Mouse (Mus musculus): Measurements from ENCODE around the gene Cep131. TPM values are rescaled to one million over a fixed set of nuclear protein-coding genes. Genes with fewer than 3 reads are reported as not detected.
A peak's percentile ranks its signal among the peaks of the same experiment; 100 is the strongest.

The Cep131 gene
- 41.3 and 43.6 TPM in 2 replicates for polyA plus RNA-seq (2016; fragmentation: Nextera tagmentation; extraction: Ambion mirVana)

GRCm38 (mm10) chr11:120086702-120087152 is at the start of gene Cep131:
Cep131 (minus strand) TSS chr11:120086827.
- Histone ChIP-seq H3K4me2 (replicated peaks) (peak within 1 kb of the TSS; percentile 93), H3K27ac (peak within 1 kb of the TSS; percentile 72), H3K27me3 (replicated peaks) (no peaks in the 10 kb centered on the region), H3K9me3 (no peaks in the 10 kb centered on the region), H3K9ac (peak within 1 kb of the TSS; percentile 99), H3K4me1 (peaks cover 17% of the 10 kb centered on the region), H3K36me3 (peaks cover 40% of the 10 kb centered on the region), H3K4me3 (peak within 1 kb of the TSS; percentile 95)
- ATAC-seq (ENCODE audit: low FRiP score, low read depth) = peak; percentile 98
- WGBS = under 1% methylated on average over 42 of the region's 42 CpGs

- H3K9me3 ChIP-seq = no peaks in the 10 kb centered on the region
- no peak overlapping the region for H3K9ac ChIP-seq
- 81% methylated on average over 8 of the region's 8 CpGs for WGBS
- H3K4me1 ChIP-seq = no peaks in the 10 kb centered on the region
- no peaks in the 10 kb centered on the region for H3K27me3 ChIP-seq (replicated peaks)
- H3K36me3 ChIP-seq = peaks cover 36% of the 10 kb centered on the region
- H3K27ac ChIP-seq = no peak overlapping the region
- H3K4me2 ChIP-seq (replicated peaks) = no peak overlapping the region
- no peak for ATAC-seq (ENCODE audit: low FRiP score, low read depth)
- no peak overlapping the region for H3K4me3 ChIP-seq
Measured at GRCm38 (mm10) chr11:120136195-120136594, 49.6 kb upstream of the Cep131 start.

- H3K4me3 ChIP-seq = no peak overlapping the region
- no peak overlapping the region for H3K9ac ChIP-seq
- no peak overlapping the region for H3K4me2 ChIP-seq (replicated peaks)
- H3K9me3 ChIP-seq = no peaks in the 10 kb centered on the region
- H3K27me3 ChIP-seq (replicated peaks) = no peaks in the 10 kb centered on the region
- 93% methylated on average over 9 of the region's 9 CpGs for whole genome bisulfite sequencing
- no peaks in the 10 kb centered on the region for H3K4me1 ChIP-seq
- H3K36me3 ChIP-seq = peaks cover 41% of the 10 kb centered on the region
- no peak overlapping the region for H3K27ac ChIP-seq
- ATAC-seq (ENCODE audit: low FRiP score, low read depth) = no peak
Measured at GRCm38 (mm10) chr11:120134847-120135530, 48.4 kb upstream of the Cep131 start.

- no peak overlapping the region for H3K4me3 ChIP-seq
- WGBS = 94% methylated on average over 5 of the region's 5 CpGs
- H3K4me2 ChIP-seq (replicated peaks) = no peak overlapping the region
- no peaks in the 10 kb centered on the region for H3K27me3 ChIP-seq (replicated peaks)
- H3K36me3 ChIP-seq = peaks cover 47% of the 10 kb centered on the region
- H3K9ac ChIP-seq = no peak overlapping the region
- no peak for ATAC-seq (ENCODE audit: low FRiP score, low read depth)
- H3K4me1 ChIP-seq = no peaks in the 10 kb centered on the region; the same call in 1 of the 2 replicates
- no peak overlapping the region for H3K27ac ChIP-seq
- no peaks in the 10 kb centered on the region for H3K9me3 ChIP-seq
Measured at GRCm38 (mm10) chr11:120134148-120134547, 47.5 kb upstream of the Cep131 start.

- Histone ChIP-seq H3K27me3 (replicated peaks) (no peaks in the 10 kb centered on the region), H3K9me3 (no peaks in the 10 kb centered on the region), H3K27ac (no peak overlapping the region), H3K36me3 (peaks cover 72% of the 10 kb centered on the region), H3K4me1 (no peaks in the 10 kb centered on the region; the same call in 1 of the 2 replicates), H3K4me2 (replicated peaks) (no peak overlapping the region), H3K9ac (no peak overlapping the region), H3K4me3 (no peak overlapping the region)
- 83% methylated on average over 7 of the region's 7 CpGs for WGBS
- no peak for ATAC-seq (ENCODE audit: low FRiP score, low read depth)
Measured at GRCm38 (mm10) chr11:120129281-120129680, 42.7 kb upstream of the Cep131 start.

GRCm38 (mm10) chr11:120126845-120127244 is 40.2 kb upstream of the Cep131 start:
- no peak overlapping the region for H3K4me2 ChIP-seq (replicated peaks)
- H3K27ac ChIP-seq = no peak overlapping the region
- no peaks in the 10 kb centered on the region for H3K27me3 ChIP-seq (replicated peaks)
- no peaks in the 10 kb centered on the region; the same call in 1 of the 2 replicates for H3K4me1 ChIP-seq
- no peaks in the 10 kb centered on the region for H3K9me3 ChIP-seq
- no peak for ATAC-seq (ENCODE audit: low FRiP score, low read depth)
- no peak overlapping the region for H3K4me3 ChIP-seq
- peaks cover 67% of the 10 kb centered on the region for H3K36me3 ChIP-seq
- 87% methylated on average over 2 of the region's 2 CpGs for WGBS
- no peak overlapping the region for H3K9ac ChIP-seq

- Histone ChIP-seq H3K4me2 (replicated peaks) (no peak overlapping the region), H3K27me3 (replicated peaks) (no peaks in the 10 kb centered on the region), H3K4me1 (peaks cover 7% of the 10 kb centered on the region; the same call in 1 of the 2 replicates), H3K9ac (no peak overlapping the region), H3K36me3 (peaks cover 46% of the 10 kb centered on the region), H3K9me3 (no peaks in the 10 kb centered on the region), H3K4me3 (no peak overlapping the region), H3K27ac (no peak overlapping the region)
- 90% methylated on average over 12 of the region's 12 CpGs for WGBS
- no peak for ATAC-seq (ENCODE audit: low FRiP score, low read depth)
Measured at GRCm38 (mm10) chr11:120122126-120122525, 35.5 kb upstream of the Cep131 start.

GRCm38 (mm10) chr11:120120642-120121420 is 34.2 kb upstream of the Cep131 start:
- H3K4me1 ChIP-seq = peaks cover 7% of the 10 kb centered on the region; the same call in 1 of the 2 replicates
- no peaks in the 10 kb centered on the region for H3K9me3 ChIP-seq
- no peak overlapping the region for H3K4me3 ChIP-seq
- WGBS = 83% methylated on average over 17 of the region's 17 CpGs
- no peak overlapping the region for H3K27ac ChIP-seq
- H3K4me2 ChIP-seq (replicated peaks) = no peak overlapping the region
- H3K9ac ChIP-seq = peak overlapping the region; percentile 26; the same call in 1 of the 2 replicates
- H3K36me3 ChIP-seq = peaks cover 50% of the 10 kb centered on the region
- no peaks in the 10 kb centered on the region for H3K27me3 ChIP-seq (replicated peaks)
- no peak for ATAC-seq (ENCODE audit: low FRiP score, low read depth)

GRCm38 (mm10) chr11:120119936-120120541 is 33.4 kb upstream of the Cep131 start:
- Histone ChIP-seq H3K4me2 (replicated peaks) (no peak overlapping the region), H3K9me3 (no peaks in the 10 kb centered on the region), H3K4me3 (no peak overlapping the region), H3K36me3 (peaks cover 54% of the 10 kb centered on the region), H3K4me1 (peaks cover 7% of the 10 kb centered on the region; the same call in 1 of the 2 replicates), H3K27ac (no peak overlapping the region), H3K9ac (peak overlapping the region; percentile 26; the same call in 1 of the 2 replicates), H3K27me3 (replicated peaks) (no peaks in the 10 kb centered on the region)
- ATAC-seq (ENCODE audit: low FRiP score, low read depth) = no peak
- 88% methylated on average over 10 of the region's 10 CpGs for WGBS

- Histone ChIP-seq H3K9me3 (no peaks in the 10 kb centered on the region), H3K4me3 (no peak overlapping the region), H3K9ac (no peak overlapping the region), H3K4me2 (replicated peaks) (no peak overlapping the region), H3K4me1 (peaks cover 7% of the 10 kb centered on the region; the same call in 1 of the 2 replicates), H3K27ac (no peak overlapping the region), H3K27me3 (replicated peaks) (no peaks in the 10 kb centered on the region), H3K36me3 (peaks cover 60% of the 10 kb centered on the region)
- 93% methylated on average over 7 of the region's 7 CpGs for WGBS
- ATAC-seq (ENCODE audit: low FRiP score, low read depth) = no peak
Measured at GRCm38 (mm10) chr11:120119108-120119507, 32.5 kb upstream of the Cep131 start.

GRCm38 (mm10) chr11:120117626-120118025 is 31.0 kb upstream of the Cep131 start:
- no peak overlapping the region for H3K9ac ChIP-seq
- H3K4me2 ChIP-seq (replicated peaks) = no peak overlapping the region
- ATAC-seq (ENCODE audit: low FRiP score, low read depth) = no peak
- H3K36me3 ChIP-seq = peaks cover 53% of the 10 kb centered on the region
- peaks cover 7% of the 10 kb centered on the region; the same call in 1 of the 2 replicates for H3K4me1 ChIP-seq
- no peak overlapping the region for H3K27ac ChIP-seq
- no peak overlapping the region for H3K4me3 ChIP-seq
- no peaks in the 10 kb centered on the region for H3K9me3 ChIP-seq
- H3K27me3 ChIP-seq (replicated peaks) = no peaks in the 10 kb centered on the region
- WGBS = 85% methylated on average over 2 of the region's 2 CpGs

Data from neural tube, embryonic 12.5 days (tissue).